Mouse (Mus musculus) liver, adult 2 months (tissue): ENCODE results near the gene Pon3.

Experiments used
- CTCF ChIP-seq: fragments of 200-500 bp; IDR thresholded peaks from 2 replicates; pipeline ENCODE4 v1.5.1; 2011; ENCODE audit warnings: low read depth, low read length, control low read depth
- POLR2A ChIP-seq: fragments of 200-500 bp; IDR thresholded peaks from 2 replicates; pipeline ENCODE4 v1.6.1; 2011; ENCODE audit warnings: low read length, control low read depth; ENCODE audit not compliant: insufficient read depth; ENCODE audit errors: extremely low read depth

- no peak for TF ChIP-seq CTCF
- no peak for TF ChIP-seq POLR2A
These were observed 21.9 kb upstream of the Pon3 start for GRCm38 (mm10) chr6:5277972-5278371.
